Mouse (Mus musculus) intestine, postnatal 0 days (tissue): ENCODE results near the gene Pdia3. TPM values are rescaled to one million over a fixed set of nuclear protein-coding genes. Genes with fewer than 3 reads are reported as not detected.
A peak's percentile ranks its signal among the peaks of the same experiment; 100 is the strongest.

ENCODE experiments used
- ATAC-seq: fragments of 200-750 bp; cut with Nextera tagmentation; 2 replicates; pipeline ENCODE4 v1.8.0; 2017; ENCODE audit warnings: mild to moderate bottlenecking, moderate TSS enrichment, moderate library complexity
- H3K27ac ChIP-seq: fragments of 300-500 bp; sonication (generic); 2 replicates; pipeline ENCODE4 v1.5.1; 2014; ENCODE audit warnings: mild to moderate bottlenecking, low read depth, low read length, moderate library complexity
- H3K27me3 ChIP-seq: fragments of 300-500 bp; sonication (generic); replicated peaks from 2 replicates; pipeline ENCODE4 v1.6.1; 2014; ENCODE audit warnings: low read length, mixed read lengths; ENCODE audit not compliant: control insufficient read depth, insufficient read depth
- H3K36me3 ChIP-seq: fragments of 300-500 bp; sonication (generic); 2 replicates; pipeline ENCODE4 v1.6.1; 2014; ENCODE audit warnings: mild to moderate bottlenecking, moderate library complexity; ENCODE audit not compliant: control insufficient read depth, insufficient read depth
- H3K4me1 ChIP-seq: fragments of 300-500 bp; sonication (generic); replicated peaks from 2 replicates; pipeline ENCODE4 v1.6.1; 2014; ENCODE audit warnings: antibody characterized with exemption, low read length, mixed read lengths; ENCODE audit not compliant: control insufficient read depth, insufficient read depth
- H3K4me2 ChIP-seq: fragments of 300-500 bp; sonication (generic); replicated peaks from 2 replicates; pipeline ENCODE4 v1.6.1; 2014; ENCODE audit warnings: low read depth, mild to moderate bottlenecking, moderate library complexity
- H3K4me3 ChIP-seq: fragments of 300-500 bp; sonication (generic); 2 replicates; pipeline ENCODE4 v1.5.1; 2014; ENCODE audit warnings: low read depth, low read length
- H3K9ac ChIP-seq: fragments of 300-500 bp; sonication (generic); 2 replicates; pipeline ENCODE4 v1.6.1; 2014; ENCODE audit warnings: mild to moderate bottlenecking, low read depth, low read length
- H3K9me3 ChIP-seq: fragments of 300-500 bp; sonication (generic); 2 replicates; pipeline ENCODE4 v1.6.1; 2016; ENCODE audit warnings: mixed run types; ENCODE audit not compliant: control insufficient read depth
- CTCF ChIP-seq: sonication (generic); IDR thresholded peaks from 2 replicates; pipeline ENCODE4 v1.5.1; 2016; ENCODE audit warnings: low read depth, mild to moderate bottlenecking, control low read depth, antibody characterized with exemption, moderate library complexity
- WGBS: fragments of 180-500 bp; shearing (Covaris S2); extraction: QIAGEN DNeasy Blood & Tissue Kit; methylation state at CpG from one replicate; pipeline ENCODE4 v1.1.7; 2014; 5-methylcytosine and 5-hydroxymethylcytosine counted together
- polyA plus RNA-seq: library from polyadenylated mRNA; unstranded; fragments of >200 nt; fragmentation: Nextera tagmentation; extraction: Ambion mirVana; gene quantifications from 2 replicates; pipeline ENCODE4 v1.2.1, GENCODE M21; 2015

Gene Pdia3
- polyA plus RNA-seq, 1 experiment from 2014 or later = 353 TPM

- ATAC-seq = no peak
- H3K9me3 ChIP-seq = no peaks in the 10 kb centered on the region
- no peak overlapping the region for H3K27ac ChIP-seq
- H3K4me3 ChIP-seq = no peak overlapping the region
- no peak overlapping the region for H3K4me2 ChIP-seq
- H3K9ac ChIP-seq = no peak overlapping the region
- no peaks in the 10 kb centered on the region for H3K4me1 ChIP-seq
- no peaks in the 10 kb centered on the region for H3K36me3 ChIP-seq
- no peaks in the 10 kb centered on the region for H3K27me3 ChIP-seq
- 13% methylated on average over 8 of the region's 8 CpGs for WGBS
- peak; percentile 90 for TF ChIP-seq CTCF
Measured at GRCm38 (mm10) chr2:121396624-121397023, 17.0 kb upstream of the Pdia3 start.

DNA sequence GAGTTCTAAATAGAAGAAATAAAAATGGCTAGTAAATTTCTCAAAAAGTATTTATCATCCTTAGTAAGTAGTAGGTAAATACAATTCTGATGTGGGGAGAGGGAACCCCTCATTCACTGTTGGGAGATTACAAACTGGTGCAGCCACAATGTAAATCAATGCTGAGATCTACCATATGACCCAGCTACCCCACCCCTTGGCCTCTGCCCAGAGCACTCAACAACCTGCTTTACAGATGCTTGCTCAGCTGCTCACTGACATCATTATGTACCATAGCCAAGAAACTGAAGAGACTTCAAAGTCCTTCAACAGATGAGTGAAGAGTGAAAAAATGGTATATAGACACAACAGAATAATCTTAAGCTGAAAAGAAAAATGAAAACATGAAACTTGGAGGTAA, 10.3 kb upstream of the Pdia3 start:
- no peaks in the 10 kb centered on the region for H3K9me3 ChIP-seq

GRCm38 (mm10) chr2:121408160-121408559, 5.4 kb upstream of the Pdia3 start:
- no peaks in the 10 kb centered on the region for H3K4me1 ChIP-seq
- H3K27ac ChIP-seq = no peak overlapping the region
- peak; percentile 76 for TF ChIP-seq CTCF
- no peak overlapping the region for H3K4me3 ChIP-seq
- H3K9ac ChIP-seq = no peak overlapping the region
- H3K36me3 ChIP-seq = no peaks in the 10 kb centered on the region
- no peaks in the 10 kb centered on the region for H3K27me3 ChIP-seq
- H3K9me3 ChIP-seq = no peaks in the 10 kb centered on the region
- no peak overlapping the region for H3K4me2 ChIP-seq
- peak; percentile 42; the same call in 1 of the 2 replicates for ATAC-seq
- WGBS = 34% methylated on average over 4 of the region's 4 CpGs

More for the DNA sequence above, 10.3 kb upstream of the Pdia3 start:
- no peak overlapping the region for H3K27ac ChIP-seq
- no peak for TF ChIP-seq CTCF
- ATAC-seq = no peak
- H3K4me1 ChIP-seq = no peaks in the 10 kb centered on the region
- no peak overlapping the region for H3K4me3 ChIP-seq
- no peaks in the 10 kb centered on the region for H3K36me3 ChIP-seq
- no peak overlapping the region for H3K4me2 ChIP-seq
- no peaks in the 10 kb centered on the region for H3K27me3 ChIP-seq
- H3K9ac ChIP-seq = no peak overlapping the region

DNA sequence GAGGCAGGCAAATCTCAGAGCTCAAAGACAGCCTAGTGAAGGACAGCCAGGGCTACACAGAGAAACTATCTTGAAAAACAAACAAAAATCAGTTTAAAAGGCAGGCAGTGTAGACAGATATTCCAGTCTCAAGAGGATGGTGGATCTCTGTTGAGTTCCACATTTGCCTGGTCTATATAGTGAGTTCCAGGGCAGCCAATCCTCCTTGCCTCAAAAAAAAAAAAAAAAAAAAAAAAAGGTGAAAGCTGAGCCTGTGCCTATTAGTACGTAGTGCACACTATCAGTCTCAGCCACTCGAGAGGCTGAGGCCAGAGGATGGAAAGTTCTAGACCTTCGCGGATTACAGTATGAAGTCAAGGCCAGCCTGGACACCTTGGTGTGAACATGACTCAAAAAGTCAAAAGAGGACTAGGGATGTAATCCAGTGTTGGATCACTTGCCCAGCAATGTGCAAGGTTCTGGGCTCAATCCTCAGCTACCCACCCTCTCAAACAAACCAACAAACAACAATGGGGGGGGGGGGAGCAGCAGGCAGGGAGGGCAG, 660 bp upstream of the Pdia3 start:
- peak overlapping the region; percentile 70 for H3K4me2 ChIP-seq
- TF ChIP-seq CTCF = no peak
- no peaks in the 10 kb centered on the region for H3K9me3 ChIP-seq
- WGBS = 3% methylated on average over 4 of the region's 4 CpGs
- H3K4me3 ChIP-seq = peak overlapping the region; percentile 99
- H3K9ac ChIP-seq = peak overlapping the region; percentile 98
- H3K27me3 ChIP-seq = no peaks in the 10 kb centered on the region
- ATAC-seq = no peak
- peaks cover 4% of the 10 kb centered on the region; the same call in 1 of the 2 replicates for H3K36me3 ChIP-seq
- H3K27ac ChIP-seq = peak overlapping the region; percentile 96
- no peaks in the 10 kb centered on the region for H3K4me1 ChIP-seq

- ATAC-seq = peak; percentile 52
- H3K4me3 ChIP-seq = peak overlapping the region; percentile 99
- H3K9me3 ChIP-seq = no peaks in the 10 kb centered on the region
- H3K4me2 ChIP-seq = peak overlapping the region; percentile 70
- TF ChIP-seq CTCF = no peak
- peak overlapping the region; percentile 96 for H3K27ac ChIP-seq
- peak overlapping the region; percentile 98 for H3K9ac ChIP-seq
- no peaks in the 10 kb centered on the region for H3K4me1 ChIP-seq
- H3K36me3 ChIP-seq = peaks cover 10% of the 10 kb centered on the region; the same call in 1 of the 2 replicates
- WGBS = under 1% methylated on average over 32 of the region's 32 CpGs
- no peaks in the 10 kb centered on the region for H3K27me3 ChIP-seq
Measured at GRCm38 (mm10) chr2:121414139-121414685, 637 bp downstream of the Pdia3 start.

GRCm38 (mm10) chr2:121415103-121415502, 1.5 kb downstream of the Pdia3 start:
- Histone ChIP-seq H3K4me1 (no peaks in the 10 kb centered on the region), H3K9ac (0 out of 2 replicates have a peak overlapping the region, but pooled peaks have one; percentile 17), H3K4me2 (peak overlapping the region; percentile 70), H3K27me3 (no peaks in the 10 kb centered on the region), H3K27ac (no peak overlapping the region), H3K36me3 (peaks cover 10% of the 10 kb centered on the region; the same call in 1 of the 2 replicates), H3K9me3 (no peaks in the 10 kb centered on the region), H3K4me3 (peak overlapping the region; percentile 99)
- TF ChIP-seq CTCF = no peak
- no peak for ATAC-seq
- WGBS = 27% methylated on average over 3 of the region's 3 CpGs
